Mouse (Mus musculus) stomach, postnatal 0 days (tissue): ENCODE results near the gene Mob3a.

ENCODE experiments used
- CTCF ChIP-seq: IDR thresholded peaks from 2 replicates; pipeline ENCODE4 v1.5.1; 2016; ENCODE audit warnings: antibody characterized with exemption, low read depth, mild to moderate bottlenecking, moderate library complexity
- EP300 ChIP-seq: optimal IDR thresholded peaks from 2 replicates; pipeline ENCODE3; 2016; ENCODE audit warnings: antibody characterized with exemption

- TF ChIP-seq EP300 (peak; percentile 93), CTCF (peak; percentile 24; the same call in 1 of the 2 replicates)
Observed at GRCm38 (mm10) chr10:80664197-80665015, 37.4 kb downstream of the Mob3a start.
